Mouse (Mus musculus) cortical plate, adult 2 months (tissue): ENCODE measurements around the gene Srgap1. TPM values are rescaled to one million over a fixed set of nuclear protein-coding genes. Genes with fewer than 3 reads are reported as not detected.

ENCODE experiments used
- H3K27ac ChIP-seq: fragments of 200-500 bp; 2 replicates; pipeline ENCODE4 v1.5.1; 2012; ENCODE audit warnings: low read length, control low read depth, inconsistent platforms; ENCODE audit not compliant: insufficient read depth
- H3K4me1 ChIP-seq: fragments of 200-500 bp; 2 replicates; pipeline ENCODE4 v1.6.1; 2011; ENCODE audit warnings: low read length; ENCODE audit not compliant: control insufficient read depth, insufficient read depth
- H3K4me3 ChIP-seq: fragments of 200-500 bp; 2 replicates; pipeline ENCODE4 v1.5.1; 2011; ENCODE audit warnings: mild to moderate bottlenecking, low read length, control low read depth; ENCODE audit not compliant: insufficient read depth
- CTCF ChIP-seq: fragments of 200-500 bp; IDR thresholded peaks from 2 replicates; pipeline ENCODE4 v1.5.1; 2011; ENCODE audit warnings: mild to moderate bottlenecking, control low read depth, low read length; ENCODE audit not compliant: insufficient read depth; ENCODE audit errors: extremely low read depth
- POLR2A ChIP-seq: fragments of 200-500 bp; IDR thresholded peaks from 2 replicates; pipeline ENCODE4 v1.6.1; 2011; ENCODE audit warnings: mild to moderate bottlenecking, low read length, control low read depth; ENCODE audit not compliant: insufficient read depth; ENCODE audit errors: extremely low read depth
- polyA plus RNA-seq: library from polyadenylated mRNA; depleted of rRNA; stranded (reverse); fragments of >200 nt; gene quantifications from 2 replicates; pipeline ENCODE4 v1.2.3, GENCODE M21; 2012

Srgap1 gene
- polyA plus RNA-seq, 1 experiment, result 8.4 TPM

GRCm38 (mm10) chr10:121858086-121858485 lies 189.0 kb downstream of the Srgap1 start:
- no peaks in the 10 kb centered on the region; the same call in 1 of the 2 replicates for H3K4me1 ChIP-seq
- no peak overlapping the region for H3K27ac ChIP-seq
- TF ChIP-seq CTCF, result no peak
- no peak for TF ChIP-seq POLR2A
- no peak overlapping the region for H3K4me3 ChIP-seq

GRCm38 (mm10) chr10:121855863-121856446 lies 191.2 kb downstream of the Srgap1 start:
- Histone ChIP-seq H3K27ac (no peak overlapping the region), H3K4me3 (no peak overlapping the region), H3K4me1 (no peaks in the 10 kb centered on the region; the same call in 1 of the 2 replicates)
- TF ChIP-seq CTCF (0 out of 2 replicates have a peak, but pooled peaks have one; percentile 20), POLR2A (no peak)

- Histone ChIP-seq H3K27ac (no peak overlapping the region), H3K4me1 (no peaks in the 10 kb centered on the region), H3K4me3 (no peak overlapping the region)
- TF ChIP-seq POLR2A (no peak), CTCF (no peak)
Measured at GRCm38 (mm10) chr10:121853385-121853808, 193.7 kb downstream of the Srgap1 start.

DNA sequence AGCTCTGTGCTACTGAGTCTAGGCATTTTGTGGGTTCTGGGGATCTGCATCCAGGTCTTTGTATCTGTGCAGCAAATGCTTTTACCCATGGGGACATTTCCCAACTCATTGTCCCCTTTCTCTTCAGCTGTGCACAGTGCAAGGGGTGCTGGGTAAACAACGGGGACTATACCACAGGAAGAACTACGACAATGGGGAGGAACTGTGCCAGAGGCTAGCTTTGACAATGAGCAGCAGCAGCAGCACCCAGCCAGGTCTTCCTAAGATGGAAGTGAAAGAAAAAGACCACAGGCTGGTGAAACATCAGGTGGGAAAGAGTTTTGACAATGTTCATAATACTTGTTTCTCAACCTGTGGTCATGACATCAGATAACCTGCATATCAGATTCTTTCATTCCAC lies 197.6 kb downstream of the Srgap1 start:
- H3K4me3 ChIP-seq, result no peak overlapping the region
- H3K27ac ChIP-seq, result no peak overlapping the region
- H3K4me1 ChIP-seq, result no peaks in the 10 kb centered on the region
- TF ChIP-seq CTCF (no peak), POLR2A (no peak)

DNA sequence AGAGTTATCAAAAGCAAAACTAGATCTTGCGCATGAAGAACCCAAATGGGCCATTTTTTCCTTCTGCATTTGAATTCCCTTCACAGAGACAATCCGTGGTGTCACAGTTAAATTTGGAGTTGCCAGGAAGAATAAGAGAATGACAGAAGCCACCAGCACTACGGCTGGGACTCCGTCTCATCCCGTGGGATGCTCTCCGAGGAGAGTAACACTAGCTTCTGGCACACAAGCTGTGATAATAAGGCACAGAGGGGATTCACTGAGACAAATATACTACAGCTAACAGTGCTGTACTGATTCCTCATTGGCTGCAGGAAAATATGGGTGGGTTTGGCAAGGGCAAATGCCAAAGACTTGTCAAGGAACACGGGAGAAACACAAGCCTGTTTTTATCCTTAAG lies 201.4 kb downstream of the Srgap1 start:
- TF ChIP-seq POLR2A (no peak), CTCF (no peak)
- Histone ChIP-seq H3K4me1 (no peaks in the 10 kb centered on the region), H3K27ac (no peak overlapping the region), H3K4me3 (no peak overlapping the region)

DNA sequence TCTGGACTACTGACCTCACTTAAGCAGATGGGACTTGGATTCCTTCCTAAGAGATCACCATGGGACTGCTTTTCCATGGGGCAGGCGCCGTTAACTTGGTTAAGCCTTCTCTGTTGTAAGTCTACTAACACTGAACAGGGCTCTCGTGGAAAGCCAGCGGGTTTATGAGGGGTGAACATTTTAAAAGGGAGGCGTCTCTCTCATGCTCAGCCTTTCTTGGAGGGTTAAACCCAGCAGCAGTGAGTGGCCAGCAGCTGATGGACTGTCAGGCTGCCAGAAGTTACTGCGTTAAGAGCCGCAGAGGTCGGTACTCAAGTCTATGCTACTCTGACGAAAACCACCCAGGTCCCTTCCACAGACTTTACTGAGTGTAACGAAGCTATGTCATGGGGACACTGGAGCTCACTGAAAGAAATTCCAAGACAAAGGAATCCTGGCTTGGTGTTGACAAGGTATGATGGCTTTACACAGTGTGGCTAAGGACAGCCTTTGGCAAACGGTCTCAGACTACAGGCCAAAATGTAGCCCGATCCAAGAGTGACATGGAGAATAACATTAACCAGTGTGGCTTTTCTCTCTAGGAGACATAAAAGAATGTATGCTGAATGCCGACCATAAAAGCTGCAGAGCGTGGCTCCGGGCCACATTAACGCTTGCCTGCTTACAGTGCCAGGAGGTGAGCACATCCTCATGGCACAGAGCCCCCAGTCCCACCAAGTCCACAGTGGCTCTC lies 209.8 kb downstream of the Srgap1 start:
- Histone ChIP-seq H3K4me3 (peak overlapping the region; percentile 42), H3K27ac (no peak overlapping the region), H3K4me1 (no peaks in the 10 kb centered on the region; the same call in 1 of the 2 replicates)
- TF ChIP-seq CTCF (no peak), POLR2A (no peak)

GRCm38 (mm10) chr10:121836507-121837165 lies 210.5 kb downstream of the Srgap1 start:
- Histone ChIP-seq H3K4me1 (no peaks in the 10 kb centered on the region; the same call in 1 of the 2 replicates), H3K27ac (no peak overlapping the region), H3K4me3 (peak overlapping the region; percentile 42)
- no peak for TF ChIP-seq CTCF
- no peak for TF ChIP-seq POLR2A

DNA sequence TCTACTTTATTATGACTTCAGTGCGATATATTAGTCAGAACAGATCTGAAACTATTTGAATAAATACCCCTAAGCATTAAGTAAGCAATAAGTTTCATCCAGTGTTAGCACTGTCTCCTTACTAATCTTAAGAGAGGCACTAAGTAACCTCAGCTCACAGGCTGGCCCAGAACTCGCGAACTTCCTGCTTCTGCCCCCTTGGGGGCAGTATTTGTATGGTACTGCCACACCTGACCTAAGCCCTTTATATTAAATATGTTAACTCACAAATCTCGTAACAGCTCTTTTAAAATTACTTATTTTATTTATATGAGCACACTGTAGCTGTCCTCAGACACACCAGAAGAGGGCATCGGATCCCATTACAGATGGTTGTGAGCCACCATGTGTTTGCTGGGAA lies 213.7 kb downstream of the Srgap1 start:
- Histone ChIP-seq H3K4me3 (no peak overlapping the region), H3K27ac (no peak overlapping the region), H3K4me1 (no peaks in the 10 kb centered on the region; the same call in 1 of the 2 replicates)
- TF ChIP-seq CTCF, result no peak
- TF ChIP-seq POLR2A, result no peak

GRCm38 (mm10) chr10:121830335-121831307 lies 216.5 kb downstream of the Srgap1 start:
- no peak overlapping the region for H3K4me3 ChIP-seq
- no peaks in the 10 kb centered on the region for H3K4me1 ChIP-seq
- no peak for TF ChIP-seq CTCF
- no peak for TF ChIP-seq POLR2A
- no peak overlapping the region for H3K27ac ChIP-seq
